Mouse (Mus musculus): ENCODE data around the gene Dpagt1. TPM values are rescaled to one million over a fixed set of nuclear protein-coding genes. Genes with fewer than 3 reads are reported as not detected.

Gene Dpagt1
- polyA plus RNA-seq, 1 experiment from 2014 or later, result 49.3 TPM

DNA sequence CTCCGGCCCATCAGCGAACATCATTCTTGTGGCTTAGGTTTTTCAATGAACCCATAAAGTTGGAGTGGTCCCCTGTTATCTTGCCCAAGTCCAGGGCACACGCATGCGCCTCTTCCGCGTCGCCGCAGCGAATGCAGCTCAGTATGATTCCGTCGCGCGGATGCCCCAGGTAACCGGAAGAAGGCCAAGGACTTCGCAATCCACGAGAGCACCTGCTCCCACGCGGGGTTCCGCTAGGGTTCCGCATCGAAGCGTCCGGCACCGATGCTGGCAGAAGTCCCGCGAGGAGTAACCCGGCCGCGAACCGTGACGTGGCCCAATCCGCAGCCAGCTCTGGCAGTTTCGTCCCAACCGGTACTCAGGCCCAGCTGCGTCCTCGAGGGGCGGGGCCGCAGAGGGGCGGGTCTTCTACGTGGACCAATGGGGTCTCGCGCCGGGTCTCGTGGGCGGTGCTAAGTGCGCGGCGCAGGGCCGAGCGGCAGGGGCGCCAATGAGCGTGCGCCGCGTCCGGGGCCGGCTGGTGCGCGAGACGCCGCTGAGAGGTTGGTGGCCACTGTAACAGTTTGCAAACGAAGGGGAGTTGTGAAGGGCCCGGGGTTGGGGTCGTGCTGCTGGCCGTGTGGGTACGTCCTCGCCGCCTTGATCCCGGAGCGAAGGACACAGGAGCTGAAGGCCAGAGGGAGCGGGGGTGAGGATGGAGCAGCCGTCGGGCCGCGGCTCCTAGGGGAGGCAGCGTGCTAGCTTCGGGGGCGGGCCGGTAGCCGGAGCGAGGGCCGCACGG is 53.4 kb downstream of the Dpagt1 start, which contains the start of gene Hyou1:
Gene Hyou1 (plus strand): TSS at position 437 of the 781 bp plus-strand sequence.
- peak within 1 kb of the TSS; percentile 76 for H3K4me3 ChIP-seq
- no peaks in the 10 kb centered on the region for H3K27me3 ChIP-seq (ENCODE audit: poor library complexity, severe bottlenecking)
- peaks cover 30% of the 10 kb centered on the region for H3K4me1 ChIP-seq
- under 1% methylated on average over 83 of the region's 83 CpGs for WGBS
- peaks cover 39% of the 10 kb centered on the region for H3K36me3 ChIP-seq (replicated peaks)
- DNase-seq (ENCODE audit: extremely low spot score, low spot score), result peak; percentile 99
- no peaks in the 10 kb centered on the region for H3K9me3 ChIP-seq
- peak within 1 kb of the TSS; percentile 90 for H3K27ac ChIP-seq

GRCm38 (mm10) chr9:44379862-44380261 is 54.0 kb downstream of the Dpagt1 start:
- Histone ChIP-seq H3K4me1 (peaks cover 30% of the 10 kb centered on the region), H3K36me3 (replicated peaks) (peaks cover 46% of the 10 kb centered on the region), H3K4me3 (peak overlapping the region; percentile 76), H3K9me3 (no peaks in the 10 kb centered on the region), H3K27ac (peak overlapping the region; percentile 90), H3K27me3 (ENCODE audit: poor library complexity, severe bottlenecking) (no peaks in the 10 kb centered on the region)
- no peak for DNase-seq (ENCODE audit: extremely low spot score, low spot score)
- WGBS, result 11% methylated on average over 15 of the region's 15 CpGs

Small RNA genes lying within 50 kb of the gene (microRNA-seq; reads per million reads assigned to microRNA genes)
- 0.90 reads per million for gene Gm44335

Other genes starting within 250 kb of the Dpagt1 start
- 0.15 and 0.26 TPM in 2 replicates for gene Mfrp, start 224.3 kb upstream of the Dpagt1 start, polyA plus RNA-seq (2016; fragmentation: Nextera tagmentation; extraction: Ambion mirVana)
- gene C1qtnf5, start 218.8 kb upstream of the Dpagt1 start, polyA plus RNA-seq (2016; fragmentation: Nextera tagmentation; extraction: Ambion mirVana), result not detected in 2 replicates
- gene Gm49380, start 212.5 kb upstream of the Dpagt1 start, polyA plus RNA-seq (2016; fragmentation: Nextera tagmentation; extraction: Ambion mirVana), result 0.06 and 0.36 TPM in 2 replicates
- 79.5 and 81.5 TPM in 2 replicates for gene Rnf26, start 212.5 kb upstream of the Dpagt1 start, polyA plus RNA-seq (2016; fragmentation: Nextera tagmentation; extraction: Ambion mirVana)
- 10.1 and 11.4 TPM in 2 replicates for gene Mcam, start 191.6 kb upstream of the Dpagt1 start, polyA plus RNA-seq (2016; fragmentation: Nextera tagmentation; extraction: Ambion mirVana)
- 21.3 and 23.8 TPM in 2 replicates for gene Cbl, start 92.0 kb upstream of the Dpagt1 start, polyA plus RNA-seq (2016; fragmentation: Nextera tagmentation; extraction: Ambion mirVana)
- not detected in 2 replicates for gene Ccdc153, start 85.3 kb upstream of the Dpagt1 start, polyA plus RNA-seq (2016; fragmentation: Nextera tagmentation; extraction: Ambion mirVana)
- 0.06 TPM in 1 of 2 replicates, not detected in the other for gene Pdzd3, start 74.5 kb upstream of the Dpagt1 start, polyA plus RNA-seq (2016; fragmentation: Nextera tagmentation; extraction: Ambion mirVana)
- 2.8 and 2.9 TPM in 2 replicates for gene Nlrx1, start 57.4 kb upstream of the Dpagt1 start, polyA plus RNA-seq (2016; fragmentation: Nextera tagmentation; extraction: Ambion mirVana)
- 5.3 and 7.2 TPM in 2 replicates for gene Abcg4, start 37.4 kb upstream of the Dpagt1 start, polyA plus RNA-seq (2016; fragmentation: Nextera tagmentation; extraction: Ambion mirVana)
- 32.8 and 33.0 TPM in 2 replicates for gene Hinfp, start 20.3 kb upstream of the Dpagt1 start, polyA plus RNA-seq (2016; fragmentation: Nextera tagmentation; extraction: Ambion mirVana)
- gene C2cd2l, start 5.7 kb upstream of the Dpagt1 start, polyA plus RNA-seq (2016; fragmentation: Nextera tagmentation; extraction: Ambion mirVana), result 8.3 and 8.7 TPM in 2 replicates
- 524 and 528 TPM in 2 replicates for gene H2afx, start 8.7 kb downstream of the Dpagt1 start, polyA plus RNA-seq (2016; fragmentation: Nextera tagmentation; extraction: Ambion mirVana)
- gene Hmbs, start 18.2 kb downstream of the Dpagt1 start, polyA plus RNA-seq (2016; fragmentation: Nextera tagmentation; extraction: Ambion mirVana), result 196 and 210 TPM in 2 replicates
- gene Vps11, start 35.7 kb downstream of the Dpagt1 start, polyA plus RNA-seq (2016; fragmentation: Nextera tagmentation; extraction: Ambion mirVana), result 29.0 and 32.3 TPM in 2 replicates
- 38.7 and 43.7 TPM in 2 replicates for gene Hyou1, start 53.5 kb downstream of the Dpagt1 start, polyA plus RNA-seq (2016; fragmentation: Nextera tagmentation; extraction: Ambion mirVana)
- 18.8 and 19.4 TPM in 2 replicates for gene Slc37a4, start 70.8 kb downstream of the Dpagt1 start, polyA plus RNA-seq (2016; fragmentation: Nextera tagmentation; extraction: Ambion mirVana)
- 2,069 and 2,211 TPM in 2 replicates for gene Rps25, start 81.1 kb downstream of the Dpagt1 start, polyA plus RNA-seq (2016; fragmentation: Nextera tagmentation; extraction: Ambion mirVana)
- 181 and 189 TPM in 2 replicates for gene Trappc4, start 81.6 kb downstream of the Dpagt1 start, polyA plus RNA-seq (2016; fragmentation: Nextera tagmentation; extraction: Ambion mirVana)
- 25.6 and 26.1 TPM in 2 replicates for gene Ccdc84, start 92.5 kb downstream of the Dpagt1 start, polyA plus RNA-seq (2016; fragmentation: Nextera tagmentation; extraction: Ambion mirVana)
- not detected in 2 replicates for gene Foxr1, start 115.1 kb downstream of the Dpagt1 start, polyA plus RNA-seq (2016; fragmentation: Nextera tagmentation; extraction: Ambion mirVana)
- gene Upk2, start 129.0 kb downstream of the Dpagt1 start, polyA plus RNA-seq (2016; fragmentation: Nextera tagmentation; extraction: Ambion mirVana), result not detected in 2 replicates
- gene Bcl9l, start 156.8 kb downstream of the Dpagt1 start, polyA plus RNA-seq (2016; fragmentation: Nextera tagmentation; extraction: Ambion mirVana), result 3.9 and 5.0 TPM in 2 replicates
- 0.05 TPM in 1 of 2 replicates, not detected in the other for gene Cxcr5, start 235.9 kb downstream of the Dpagt1 start, polyA plus RNA-seq (2016; fragmentation: Nextera tagmentation; extraction: Ambion mirVana)

Data from forebrain, embryonic 10.5 days (tissue).